Mouse (Mus musculus): Measurements from ENCODE around the gene Myh9.

Myh9 gene

DNA sequence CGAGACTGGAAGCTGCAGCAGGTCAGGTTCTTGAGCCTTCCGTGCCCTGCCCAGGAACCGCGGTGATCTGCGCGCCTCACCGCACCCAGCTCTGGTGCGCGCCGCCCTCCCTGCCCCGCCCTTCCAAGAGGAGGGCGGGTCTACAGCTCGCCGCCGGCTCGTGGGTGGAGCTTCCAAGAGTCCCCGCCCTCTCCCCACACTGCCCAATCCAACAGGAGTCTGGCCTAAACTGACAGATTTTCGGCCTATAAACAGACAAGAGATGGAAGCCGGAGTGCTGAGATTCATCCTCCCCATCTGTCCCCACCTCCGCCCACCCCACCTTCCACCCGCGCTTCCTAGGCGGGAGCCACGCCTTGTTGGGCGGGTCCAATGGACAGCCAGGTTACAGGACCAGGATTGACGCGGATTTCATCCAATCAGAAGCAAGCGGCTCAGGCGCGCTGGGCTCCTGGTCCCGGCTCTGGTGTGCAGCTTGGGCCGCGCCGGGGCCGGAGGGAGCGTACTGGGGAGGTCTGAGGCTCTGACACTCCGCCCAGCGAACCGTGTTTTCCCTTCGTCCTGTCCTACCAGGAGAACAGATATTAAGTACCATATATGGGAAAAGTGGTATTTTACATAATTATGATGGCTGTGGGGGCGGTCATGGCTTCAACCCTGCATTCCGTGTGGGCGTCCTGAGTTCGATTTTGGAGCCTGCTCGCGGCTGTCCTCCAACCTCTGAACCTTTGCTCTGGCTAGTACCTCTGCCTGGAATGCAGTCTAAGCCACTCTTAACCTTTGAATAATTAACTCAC, at the start of gene Myh9:
TSS of gene Myh9 (minus strand) at position 129 of the 797 bp plus-strand sequence.
- DNase-seq: peak; percentile 100

DNA sequence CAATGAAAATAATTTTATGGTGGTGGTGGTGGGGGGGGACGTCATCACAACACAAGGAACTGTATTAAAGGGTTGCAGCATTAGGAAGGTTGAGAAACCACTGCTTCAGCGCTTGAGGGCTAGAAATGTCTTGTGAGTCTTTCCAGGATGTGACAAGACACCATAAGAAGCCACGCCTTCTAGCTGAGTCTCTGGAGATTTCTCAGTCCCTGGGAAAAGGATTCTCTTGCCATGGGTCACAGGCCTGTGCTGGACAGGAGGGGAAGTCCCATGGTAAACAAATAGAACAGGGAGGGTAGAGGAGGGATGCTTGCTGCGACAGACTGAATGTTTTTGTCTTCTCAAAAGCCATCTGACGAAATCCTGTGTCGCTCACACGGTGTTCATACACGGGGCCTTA, 49.8 kb upstream of the Myh9 start:
- no peak for DNase-seq

GRCm38 (mm10) chr15:77889761-77890422, 47.9 kb upstream of the Myh9 start:
- DNase-seq: no peak

- DNase-seq: no peak
These were observed 46.3 kb upstream of the Myh9 start for GRCm38 (mm10) chr15:77888286-77888685.

DNA sequence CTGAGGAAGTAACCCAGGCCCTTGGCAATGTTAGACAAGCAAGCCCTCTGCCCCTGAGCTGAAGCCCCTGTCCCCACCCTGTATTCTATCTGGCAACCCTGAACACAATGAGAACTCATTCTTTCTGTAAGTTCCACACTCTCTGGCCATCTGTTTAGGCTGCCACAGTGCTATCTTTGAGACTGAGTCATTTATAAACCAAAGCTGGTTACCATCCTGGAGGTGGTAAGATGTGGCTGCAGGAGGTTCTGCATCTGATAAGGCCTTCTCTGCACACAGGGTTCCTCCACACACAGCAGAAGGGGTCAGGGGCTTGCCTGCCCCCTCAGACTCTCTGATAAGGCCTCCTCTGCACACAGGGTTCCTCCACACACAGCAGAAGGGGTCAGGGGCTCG, 45.1 kb upstream of the Myh9 start:
- no peak for DNase-seq

- no peak for DNase-seq
These were observed 44.6 kb upstream of the Myh9 start for GRCm38 (mm10) chr15:77886369-77887092.

DNA sequence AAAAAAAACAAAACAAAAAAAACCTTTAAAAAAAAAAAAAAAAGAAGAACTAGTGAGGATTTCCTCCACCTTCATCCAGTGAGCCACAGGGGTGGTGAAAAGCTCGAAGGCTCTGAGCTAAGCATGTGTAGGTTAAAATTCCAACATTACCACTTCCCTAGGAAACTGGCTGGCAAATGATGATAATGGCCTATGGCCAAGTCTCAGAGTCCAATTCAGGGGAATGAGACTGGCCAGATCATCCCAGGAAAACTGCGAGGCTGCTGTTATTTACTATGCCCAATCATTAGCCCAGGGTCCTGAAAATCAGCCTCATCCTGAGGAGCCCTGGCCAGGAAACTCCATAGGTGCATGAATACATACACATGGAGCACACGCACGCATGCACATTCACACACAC, 44.0 kb upstream of the Myh9 start:
- DNase-seq: no peak

DNA sequence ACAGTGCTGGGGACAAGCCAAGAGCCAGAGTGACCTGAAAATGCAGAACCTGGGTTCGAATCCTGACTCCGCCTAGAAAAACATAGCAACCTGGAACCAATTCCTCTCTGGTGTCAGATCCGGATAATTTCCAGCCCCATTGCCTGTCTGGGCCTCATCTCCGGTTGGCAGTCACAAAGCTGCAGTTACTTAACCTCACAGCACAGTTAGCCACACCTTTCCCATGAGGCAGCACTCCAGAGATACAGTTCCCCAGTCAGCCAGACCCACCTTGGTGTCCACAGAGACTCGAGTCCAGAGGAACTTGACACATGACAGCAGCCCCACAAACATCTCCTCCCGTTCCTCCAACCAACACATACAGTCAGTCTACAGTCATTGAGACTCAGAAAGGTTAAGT, 43.2 kb upstream of the Myh9 start:
- no peak for DNase-seq

DNA sequence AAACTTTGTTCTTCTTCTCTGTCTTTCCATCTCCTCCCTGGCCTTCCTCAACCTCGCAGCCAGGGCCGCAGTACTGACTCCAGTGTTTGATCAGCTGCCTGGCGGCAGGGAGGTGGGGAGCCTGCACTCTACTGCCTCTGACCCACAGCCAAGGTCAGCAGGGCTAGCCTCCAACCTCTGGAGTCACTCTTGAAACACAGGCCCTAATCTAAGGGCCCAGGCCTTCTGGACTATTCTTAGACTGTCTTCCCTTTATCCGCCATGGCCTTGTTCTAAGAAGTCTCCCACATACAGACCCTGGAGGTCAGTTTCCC, 41.7 kb upstream of the Myh9 start:
- DNase-seq: no peak

- no peak for DNase-seq
These were observed 41.1 kb upstream of the Myh9 start for GRCm38 (mm10) chr15:77882797-77883696.

DNA sequence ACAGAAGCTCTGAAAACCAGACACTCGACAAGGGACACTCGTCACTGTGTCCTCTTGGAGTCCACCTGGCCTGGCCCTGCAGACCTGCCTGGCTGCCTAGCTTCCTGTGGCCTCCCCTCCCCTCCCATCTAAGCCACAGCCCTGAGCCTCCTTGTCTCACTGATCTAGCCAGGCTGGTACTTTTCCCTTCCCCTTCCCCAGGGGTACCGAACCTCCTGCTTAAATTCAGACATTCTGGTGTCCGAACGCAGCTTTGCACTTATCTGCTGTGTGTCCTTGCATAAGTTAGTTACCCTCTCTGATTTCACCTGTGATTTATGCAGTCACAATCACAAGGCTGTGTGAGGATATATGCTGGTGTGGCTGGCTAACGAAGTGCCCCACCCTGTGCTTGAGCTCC, 40.3 kb upstream of the Myh9 start:
- no peak for DNase-seq

DNA sequence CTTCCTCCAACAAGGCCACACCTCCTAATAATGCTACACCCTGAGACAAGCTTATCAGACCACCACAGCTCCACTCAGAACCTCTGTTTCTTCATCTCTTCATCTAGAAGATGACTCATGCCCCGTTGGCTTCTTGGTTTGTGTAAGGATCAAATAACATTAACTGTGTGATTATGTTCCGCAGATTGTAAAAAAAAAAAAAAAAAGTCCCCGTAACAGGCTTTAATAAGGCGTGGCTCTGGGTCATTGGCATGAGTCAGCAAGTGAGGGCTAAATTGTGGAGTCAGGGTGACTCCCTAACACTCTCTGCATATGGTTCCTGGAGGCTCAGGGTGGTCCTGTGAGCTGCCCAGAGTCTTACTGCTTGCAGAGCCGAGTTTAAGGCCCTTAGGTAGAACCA, 39.7 kb upstream of the Myh9 start:
- no peak for DNase-seq

- DNase-seq: no peak
These were observed 38.8 kb upstream of the Myh9 start for GRCm38 (mm10) chr15:77880738-77881137.

GRCm38 (mm10) chr15:77879756-77880155, 37.8 kb upstream of the Myh9 start:
- DNase-seq: no peak

GRCm38 (mm10) chr15:77877209-77877608, 35.2 kb upstream of the Myh9 start:
- no peak for DNase-seq

DNA sequence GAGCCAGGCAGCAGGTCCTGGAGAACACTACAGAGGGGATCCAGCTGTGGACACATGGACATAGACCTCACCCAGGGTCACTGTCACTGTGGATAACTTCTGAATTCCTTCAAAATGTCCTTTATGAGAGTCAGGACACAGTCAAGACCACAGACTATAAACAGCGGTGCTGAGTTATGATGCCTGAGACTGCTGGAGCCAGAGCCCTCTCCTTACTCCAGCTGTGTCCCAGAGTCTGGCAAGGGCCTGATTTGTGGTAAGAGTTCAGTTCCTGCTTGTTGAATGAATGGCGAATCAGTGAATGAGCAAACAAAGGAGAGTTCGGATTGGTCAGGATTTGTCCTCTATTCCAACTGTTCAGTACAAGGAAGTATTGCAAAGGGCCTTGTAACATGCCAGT, 34.7 kb upstream of the Myh9 start:
- DNase-seq: no peak

- DNase-seq: no peak
These were observed 34.0 kb upstream of the Myh9 start for GRCm38 (mm10) chr15:77875953-77876352.

DNA sequence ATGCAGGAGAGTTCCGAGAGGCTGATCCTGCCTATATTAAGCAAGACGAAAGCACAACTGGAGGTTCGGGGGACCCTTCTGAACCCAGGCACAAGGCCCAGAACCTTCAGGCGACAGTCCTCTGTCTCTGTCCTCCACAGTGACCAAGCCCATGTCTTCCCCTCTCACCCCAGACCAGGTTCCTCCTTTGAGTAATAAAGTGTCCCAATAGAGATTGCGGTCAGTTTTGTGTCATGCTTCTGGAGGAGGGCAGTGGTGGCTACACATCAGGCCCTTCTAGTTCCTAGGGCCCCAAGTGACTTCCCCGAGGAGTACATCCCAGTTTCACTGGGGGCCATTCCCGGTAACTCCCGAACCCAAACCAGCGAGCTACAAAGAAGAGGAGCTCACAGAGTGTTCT, 32.8 kb upstream of the Myh9 start:
- no peak for DNase-seq

DNA sequence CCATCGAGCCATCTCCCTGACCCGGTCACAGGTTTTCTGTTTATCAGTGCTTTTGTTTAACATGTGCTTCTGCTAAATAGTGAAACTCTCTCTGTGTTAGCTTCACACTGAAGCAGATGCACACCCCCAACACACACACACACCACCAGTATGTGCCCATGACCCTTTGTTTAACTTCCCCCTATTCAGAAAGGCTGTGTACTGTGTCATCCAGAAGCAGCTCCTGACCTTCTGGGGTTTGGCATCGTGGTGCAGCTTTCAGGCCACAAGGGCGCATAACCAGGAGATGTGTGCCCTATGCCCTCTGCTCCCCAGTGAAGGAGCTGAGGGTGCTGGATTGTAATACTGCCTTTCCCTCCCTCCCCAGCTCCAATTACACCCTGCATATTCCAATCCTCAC, 32.3 kb upstream of the Myh9 start:
- DNase-seq: no peak

- DNase-seq: peak in 1 of 2 experiments; percentile 30
These were observed 31.6 kb upstream of the Myh9 start for GRCm38 (mm10) chr15:77873564-77873963.

DNA sequence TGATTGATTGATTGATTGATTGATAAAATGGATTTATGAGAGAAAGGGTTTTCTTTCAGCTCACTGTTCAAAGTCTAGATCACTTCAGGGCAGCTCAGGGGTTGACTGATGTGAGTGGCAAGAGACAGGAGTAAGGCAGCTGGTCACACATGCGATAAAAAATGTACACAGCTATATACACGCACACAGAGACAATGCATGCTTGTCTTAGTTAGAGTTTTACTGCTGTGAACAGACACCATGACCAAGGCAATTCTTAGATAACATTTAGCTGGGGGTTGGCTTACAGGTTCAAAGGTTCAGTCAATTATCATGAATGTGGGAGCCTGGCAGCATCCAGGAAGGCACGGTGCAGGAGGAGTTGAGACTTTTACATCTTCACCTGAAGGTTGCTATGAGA, 31.0 kb upstream of the Myh9 start:
- no peak for DNase-seq

DNA sequence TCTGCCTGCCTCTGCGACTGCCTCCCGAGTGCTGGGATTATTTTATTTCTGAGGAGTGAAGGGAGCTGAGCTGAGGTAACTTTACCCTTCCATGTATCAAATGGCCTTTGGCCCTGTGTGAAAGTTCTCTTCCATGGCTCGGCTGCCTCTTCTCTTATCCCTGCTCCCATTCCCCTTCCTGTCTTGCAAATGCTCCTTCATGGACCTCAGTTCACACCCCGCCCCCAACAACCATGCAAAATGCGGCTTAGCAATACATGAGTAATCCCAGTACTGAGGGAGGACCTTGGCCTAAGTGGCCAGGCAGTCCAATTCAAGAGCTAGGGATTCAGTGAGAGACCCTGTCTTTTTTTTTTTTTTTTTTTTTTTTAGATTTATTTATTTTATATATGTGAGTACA, 26.4 kb upstream of the Myh9 start:
- no peak for DNase-seq

Measured in cerebellum, postnatal 25 days (tissue).